Mouse (Mus musculus) hindbrain, embryonic 13.5 days (tissue): Measurements from ENCODE around the gene Zmat5. TPM values are rescaled to one million over a fixed set of nuclear protein-coding genes. Genes with fewer than 3 reads are reported as not detected.

Experiments used
- ATAC-seq: fragments of 200-750 bp; cut with Nextera tagmentation; 2 replicates; pipeline ENCODE4 v1.8.0; 2017; ENCODE audit warnings: moderate TSS enrichment; ENCODE audit not compliant: low FRiP score
- H3K27ac ChIP-seq: fragments of 300-500 bp; sonication (generic); 2 replicates; pipeline ENCODE4 v1.5.1; 2015; ENCODE audit warnings: inconsistent platforms, mild to moderate bottlenecking, moderate library complexity
- H3K27me3 ChIP-seq: fragments of 300-500 bp; sonication (generic); 2 replicates; pipeline ENCODE4 v1.6.1; 2015; ENCODE audit warnings: mild to moderate bottlenecking, inconsistent platforms
- H3K36me3 ChIP-seq: fragments of 300-500 bp; sonication (generic); 2 replicates; pipeline ENCODE4 v1.6.1; 2015; ENCODE audit warnings: mild to moderate bottlenecking, inconsistent platforms
- H3K4me1 ChIP-seq: fragments of 300-500 bp; sonication (generic); replicated peaks from 2 replicates; pipeline ENCODE4 v1.6.1; 2015; ENCODE audit warnings: inconsistent platforms
- H3K4me2 ChIP-seq: fragments of 300-500 bp; sonication (generic); 2 replicates; pipeline ENCODE4 v1.6.1; 2015; ENCODE audit warnings: inconsistent platforms, mild to moderate bottlenecking, moderate library complexity
- H3K4me3 ChIP-seq: fragments of 300-500 bp; sonication (generic); 2 replicates; pipeline ENCODE4 v1.5.1; 2015; ENCODE audit warnings: mild to moderate bottlenecking, inconsistent platforms
- H3K9ac ChIP-seq: fragments of 300-500 bp; sonication (generic); 2 replicates; pipeline ENCODE4 v1.6.1; 2015; ENCODE audit warnings: mild to moderate bottlenecking, inconsistent platforms
- H3K9me3 ChIP-seq: fragments of 300-500 bp; sonication (generic); 2 replicates; pipeline ENCODE4 v1.6.1; 2016; ENCODE audit warnings: inconsistent platforms
- WGBS: fragments of 180-500 bp; shearing (Covaris S2); methylation state at CpG from one replicate; pipeline ENCODE4 v1.1.7; 2015; 5-methylcytosine and 5-hydroxymethylcytosine counted together
- polyA plus RNA-seq: library from polyadenylated mRNA; unstranded; fragments of >200 nt; fragmentation: Nextera tagmentation; extraction: Ambion mirVana; gene quantifications from 2 replicates; pipeline ENCODE4 v1.2.1, GENCODE M21; 2015

The Zmat5 gene
- polyA plus RNA-seq, 1 experiment from 2014 or later, result 71.6 TPM

DNA sequence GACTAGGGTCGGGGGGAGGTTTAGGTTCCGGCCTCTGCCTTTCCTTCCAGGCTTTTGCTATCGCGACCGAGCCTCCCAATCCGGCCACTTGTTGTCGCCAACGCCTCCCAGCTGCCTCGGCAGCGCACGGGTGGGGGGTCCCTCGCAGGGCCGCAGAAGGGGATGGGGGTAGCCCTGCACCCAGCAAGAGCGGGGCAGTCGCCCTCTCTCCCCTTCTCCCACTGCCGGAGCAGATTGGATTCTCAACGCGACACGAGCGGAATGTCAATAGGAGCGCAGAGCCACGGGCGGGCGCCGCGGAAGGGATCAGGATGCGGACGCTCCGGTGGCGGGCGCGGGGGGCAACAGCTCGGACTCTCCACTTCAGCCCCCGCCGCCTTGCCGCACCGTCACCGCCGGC is 41.5 kb downstream of the Zmat5 start:
- H3K9ac ChIP-seq, result peak overlapping the region; percentile 79
- peak overlapping the region; percentile 100 for H3K4me2 ChIP-seq
- no peaks in the 10 kb centered on the region for H3K9me3 ChIP-seq
- H3K4me3 ChIP-seq, result peak overlapping the region; percentile 69
- ATAC-seq, result peak; percentile 26; the same call in 1 of the 2 replicates
- no peaks in the 10 kb centered on the region for H3K36me3 ChIP-seq
- H3K27me3 ChIP-seq, result peaks cover 98% of the 10 kb centered on the region
- whole genome bisulfite sequencing, result under 1% methylated on average over 39 of the region's 39 CpGs
- peaks cover 47% of the 10 kb centered on the region for H3K4me1 ChIP-seq
- no peak overlapping the region for H3K27ac ChIP-seq

DNA sequence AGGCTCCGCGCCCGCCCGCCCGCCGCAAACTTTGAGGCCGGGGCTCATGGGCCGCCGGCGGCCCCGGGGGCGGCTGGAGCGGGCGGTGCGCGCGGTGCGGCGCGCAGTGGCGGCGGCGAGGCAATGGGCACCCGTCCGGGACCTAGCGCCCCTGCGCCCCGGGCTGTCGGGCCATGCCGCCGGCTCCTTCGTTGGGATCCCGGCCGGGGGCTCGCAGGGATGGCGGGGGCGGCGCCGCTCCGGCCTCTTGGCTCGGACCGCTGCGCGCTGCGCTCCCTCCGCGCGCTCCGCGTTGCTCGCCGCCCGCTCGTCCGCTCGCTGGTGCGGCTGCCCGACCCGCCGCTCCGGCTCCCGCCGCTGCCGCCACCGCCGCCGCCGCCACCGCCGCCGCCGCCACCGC is 42.3 kb downstream of the Zmat5 start, which contains the start of gene Cabp7:
Gene Cabp7, minus strand, starts transcription at position 46 of the 400 bp plus-strand sequence.
- Histone ChIP-seq H3K9ac (peak within 1 kb of the TSS; percentile 79), H3K27ac (no peak within 1 kb of the TSS), H3K27me3 (peaks cover 98% of the 10 kb centered on the region), H3K9me3 (no peaks in the 10 kb centered on the region), H3K4me3 (peak within 1 kb of the TSS; percentile 69), H3K4me2 (peak within 1 kb of the TSS; percentile 100), H3K36me3 (no peaks in the 10 kb centered on the region), H3K4me1 (peaks cover 50% of the 10 kb centered on the region)
- WGBS, result 0% methylated on average over 14 of the region's 73 CpGs
- peak; percentile 23; the same call in 1 of the 2 replicates for ATAC-seq

DNA sequence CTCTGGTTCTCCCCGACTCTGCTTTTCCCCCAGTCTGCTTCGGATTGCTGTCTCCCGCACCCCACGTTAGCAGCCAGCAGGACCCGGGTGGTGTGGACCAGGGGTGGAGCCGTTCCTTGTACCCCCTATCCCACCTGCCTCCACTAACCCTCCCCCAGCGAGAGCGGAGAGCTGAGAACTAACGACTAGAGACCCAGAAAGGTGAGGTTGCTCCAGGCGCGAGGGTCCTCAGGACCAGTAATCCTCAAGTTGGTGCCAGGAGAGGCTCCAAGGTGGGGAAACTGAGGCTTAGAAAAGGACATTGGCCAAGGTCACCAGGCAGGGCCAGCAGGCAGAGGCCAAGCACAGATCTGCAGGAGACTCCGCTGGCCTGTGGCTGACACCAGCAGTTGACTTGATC is 42.8 kb downstream of the Zmat5 start:
- ATAC-seq, result peak; percentile 15; the same call in 1 of the 2 replicates
- Histone ChIP-seq H3K9me3 (no peaks in the 10 kb centered on the region), H3K4me3 (peak overlapping the region; percentile 69), H3K27me3 (peaks cover 98% of the 10 kb centered on the region), H3K36me3 (no peaks in the 10 kb centered on the region), H3K9ac (peak overlapping the region; percentile 79), H3K4me1 (peaks cover 50% of the 10 kb centered on the region), H3K27ac (no peak overlapping the region), H3K4me2 (peak overlapping the region; percentile 100)
- under 1% methylated on average over 10 of the region's 12 CpGs for WGBS

DNA sequence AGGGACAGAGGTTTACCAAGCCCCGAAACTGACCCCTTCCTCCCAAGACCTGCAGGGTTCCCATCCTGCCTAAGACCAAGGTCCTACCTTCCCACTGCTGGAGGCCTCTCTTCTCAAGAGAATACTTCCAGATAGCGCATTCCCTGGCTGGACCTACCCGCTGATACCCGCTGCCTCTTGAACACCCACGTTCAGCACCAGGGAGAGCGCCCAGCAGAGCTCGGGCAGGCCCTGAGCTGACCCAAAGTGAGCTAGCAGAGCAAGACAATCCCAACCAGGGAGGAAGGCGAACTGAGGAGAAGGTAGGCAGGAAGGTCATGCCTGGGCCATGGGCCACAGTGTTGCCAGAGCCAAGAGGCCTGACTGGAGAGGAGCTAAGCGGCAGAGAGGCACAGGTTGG is 45.8 kb downstream of the Zmat5 start:
- H3K4me3 ChIP-seq, result no peak overlapping the region
- 14% methylated on average over 9 of the region's 9 CpGs for WGBS
- no peak for ATAC-seq
- H3K4me2 ChIP-seq, result no peak overlapping the region
- H3K9ac ChIP-seq, result no peak overlapping the region
- no peak overlapping the region for H3K27ac ChIP-seq
- H3K9me3 ChIP-seq, result no peaks in the 10 kb centered on the region
- H3K27me3 ChIP-seq, result peaks cover 72% of the 10 kb centered on the region
- H3K4me1 ChIP-seq, result peaks cover 60% of the 10 kb centered on the region
- no peaks in the 10 kb centered on the region for H3K36me3 ChIP-seq

GRCm38 (mm10) chr11:4752836-4753235 is 48.4 kb downstream of the Zmat5 start:
- Histone ChIP-seq H3K36me3 (no peaks in the 10 kb centered on the region), H3K27me3 (peaks cover 53% of the 10 kb centered on the region), H3K4me1 (peaks cover 56% of the 10 kb centered on the region), H3K9ac (no peak overlapping the region), H3K27ac (peak overlapping the region; percentile 31; the same call in 1 of the 2 replicates), H3K9me3 (no peaks in the 10 kb centered on the region), H3K4me2 (0 out of 2 replicates have a peak overlapping the region, but pooled peaks have one; percentile 15), H3K4me3 (no peak overlapping the region)
- no peak for ATAC-seq
- 37% methylated on average over 10 of the region's 10 CpGs for WGBS

DNA sequence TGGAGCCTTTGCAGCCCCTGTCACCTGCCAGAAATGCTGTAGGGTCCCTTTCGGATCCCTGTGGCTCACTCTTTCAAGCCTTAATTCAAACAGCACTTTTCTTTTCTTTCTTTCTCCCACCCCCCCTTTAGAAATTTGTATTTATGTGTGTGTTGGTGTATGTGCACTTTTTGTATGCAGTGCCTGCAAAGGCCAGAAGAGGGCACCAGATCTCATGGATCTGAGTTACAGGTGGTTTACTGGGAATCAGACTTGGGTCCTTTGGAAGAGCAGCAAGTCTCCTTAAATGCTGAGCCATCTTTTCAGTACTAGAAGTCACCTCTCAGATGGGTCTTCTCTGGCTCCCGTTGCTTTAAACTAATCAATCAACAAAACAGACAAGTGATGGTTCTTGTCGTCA is 49.6 kb downstream of the Zmat5 start:
- H3K27me3 ChIP-seq, result peaks cover 43% of the 10 kb centered on the region
- 91% methylated on average over 3 of the region's 3 CpGs for WGBS
- ATAC-seq, result no peak
- H3K9ac ChIP-seq, result no peak overlapping the region
- no peak overlapping the region for H3K4me3 ChIP-seq
- H3K27ac ChIP-seq, result no peak overlapping the region
- H3K36me3 ChIP-seq, result no peaks in the 10 kb centered on the region
- no peaks in the 10 kb centered on the region for H3K9me3 ChIP-seq
- H3K4me1 ChIP-seq, result peaks cover 51% of the 10 kb centered on the region
- H3K4me2 ChIP-seq, result no peak overlapping the region

DNA sequence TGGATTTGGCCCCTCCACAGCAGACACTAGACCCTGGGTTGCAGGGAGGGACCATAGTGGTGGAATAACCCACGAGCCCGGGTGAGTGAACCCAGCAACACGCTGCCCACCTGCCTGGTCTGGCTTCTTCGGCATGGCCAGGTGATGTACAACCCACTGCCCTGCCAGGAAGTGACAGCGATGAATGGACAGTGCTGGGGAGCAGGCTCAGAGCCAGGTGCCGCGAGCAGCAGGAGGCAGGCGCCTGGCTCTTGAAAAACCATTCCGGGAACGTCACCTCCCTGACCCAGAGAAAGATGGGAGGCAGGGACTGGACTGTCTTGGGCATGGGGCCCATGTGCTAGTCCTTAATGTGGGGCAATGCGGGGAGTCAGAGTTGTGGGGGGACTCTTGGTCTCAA is 50.4 kb downstream of the Zmat5 start:
- Histone ChIP-seq H3K9ac (no peak overlapping the region), H3K4me3 (no peak overlapping the region), H3K4me2 (no peak overlapping the region), H3K36me3 (no peaks in the 10 kb centered on the region), H3K27ac (no peak overlapping the region), H3K27me3 (peaks cover 36% of the 10 kb centered on the region), H3K9me3 (no peaks in the 10 kb centered on the region), H3K4me1 (peaks cover 49% of the 10 kb centered on the region)
- no peak for ATAC-seq
- WGBS, result 62% methylated on average over 11 of the region's 11 CpGs

DNA sequence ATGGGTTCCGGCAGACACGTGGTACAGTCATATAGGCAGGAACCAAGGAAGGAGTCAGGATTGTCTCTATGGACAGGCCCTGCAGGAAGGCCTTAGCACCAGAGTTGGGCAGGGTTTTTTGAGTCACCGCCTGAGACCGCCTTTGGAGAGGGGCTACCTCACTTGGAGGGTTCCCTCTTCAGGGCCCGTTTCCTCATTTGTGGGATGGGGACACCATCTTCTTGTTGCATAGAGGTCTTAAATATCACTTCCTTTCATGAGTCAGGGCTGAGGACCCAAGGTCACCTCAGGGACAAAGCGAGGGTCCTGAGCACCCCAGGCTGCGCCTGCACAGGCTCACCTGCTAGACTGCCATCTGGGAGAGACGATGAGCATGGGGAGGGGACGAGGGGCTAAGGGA is 52.0 kb downstream of the Zmat5 start:
- WGBS, result 74% methylated on average over 9 of the region's 9 CpGs
- Histone ChIP-seq H3K9ac (no peak overlapping the region), H3K4me1 (peaks cover 49% of the 10 kb centered on the region), H3K36me3 (no peaks in the 10 kb centered on the region), H3K27me3 (peaks cover 22% of the 10 kb centered on the region; the same call in 1 of the 2 replicates), H3K9me3 (no peaks in the 10 kb centered on the region), H3K27ac (no peak overlapping the region), H3K4me3 (no peak overlapping the region), H3K4me2 (no peak overlapping the region)
- no peak for ATAC-seq

DNA sequence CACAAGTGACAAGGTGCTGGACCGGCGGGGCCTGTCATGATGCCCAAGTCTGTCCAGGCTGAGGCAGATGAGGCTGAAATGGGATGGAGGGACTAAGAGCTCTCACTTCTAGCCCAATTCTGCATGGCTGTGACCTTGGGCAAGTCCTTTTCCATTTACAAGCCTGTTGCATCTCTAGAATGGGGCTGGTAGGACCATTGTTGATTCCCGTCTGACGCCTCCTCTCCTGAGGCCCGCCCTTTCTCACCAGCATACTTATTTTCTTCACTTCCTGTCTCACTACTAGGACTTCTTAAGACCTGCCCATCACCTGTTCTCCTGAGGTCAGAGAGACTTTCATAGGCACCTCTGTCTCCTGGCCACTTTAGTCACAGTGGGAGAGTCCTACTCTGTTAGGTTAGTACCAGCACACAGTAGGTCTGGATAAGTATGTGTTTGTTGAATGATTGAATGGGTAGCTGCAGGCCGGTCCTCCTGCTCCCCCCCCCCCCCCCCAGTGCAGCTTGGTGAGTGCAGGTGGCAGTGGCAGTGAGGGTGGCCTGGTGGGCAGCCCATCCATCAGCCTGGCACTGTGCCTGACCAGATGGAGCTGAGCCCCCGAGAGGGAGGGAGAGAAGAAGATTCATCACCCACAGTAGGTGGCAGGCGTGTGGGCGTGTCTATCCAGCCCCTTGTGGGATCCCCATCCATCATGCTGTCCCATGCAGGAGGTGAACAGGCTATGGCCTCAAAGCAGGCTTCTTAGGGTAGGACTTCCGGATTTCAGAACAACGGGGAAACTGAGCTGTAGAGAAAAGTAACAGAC is 52.7 kb downstream of the Zmat5 start:
- no peak overlapping the region for H3K4me3 ChIP-seq

DNA sequence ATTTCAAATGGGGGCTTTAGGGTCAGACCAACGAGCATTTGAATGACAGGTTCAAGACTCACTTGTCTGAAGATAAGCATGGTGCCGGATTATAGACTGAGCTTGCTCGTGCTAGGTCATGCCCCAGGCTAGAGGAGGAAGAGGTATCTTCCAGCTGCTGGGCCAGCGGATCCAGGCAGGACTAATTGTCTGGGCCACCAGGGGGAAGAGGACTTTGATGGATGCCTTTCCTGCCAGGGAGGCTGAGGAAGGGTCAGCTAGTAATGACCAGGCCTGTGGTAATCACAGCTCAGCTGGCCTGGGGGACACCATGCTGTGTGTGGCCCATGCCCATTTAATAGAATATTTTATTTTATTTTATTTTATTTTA is 53.3 kb downstream of the Zmat5 start:
- WGBS, result 19% methylated on average over 4 of the region's 4 CpGs
- H3K4me3 ChIP-seq, result no peak overlapping the region
- H3K4me1 ChIP-seq, result peaks cover 57% of the 10 kb centered on the region
- H3K27me3 ChIP-seq, result 0 out of 2 replicates have a peak, but pooled peaks cover 11% of the 10 kb centered on the region
- ATAC-seq, result no peak
- H3K36me3 ChIP-seq, result no peaks in the 10 kb centered on the region
- no peaks in the 10 kb centered on the region for H3K9me3 ChIP-seq
- no peak overlapping the region for H3K9ac ChIP-seq
- H3K4me2 ChIP-seq, result no peak overlapping the region
- peak overlapping the region; percentile 44; the same call in 1 of the 2 replicates for H3K27ac ChIP-seq

More for the DNA sequence above, 52.7 kb downstream of the Zmat5 start:
- Histone ChIP-seq H3K9ac (no peak overlapping the region), H3K4me1 (peaks cover 57% of the 10 kb centered on the region), H3K27ac (peak overlapping the region; percentile 44; the same call in 1 of the 2 replicates), H3K4me2 (no peak overlapping the region), H3K27me3 (peaks cover 15% of the 10 kb centered on the region; the same call in 1 of the 2 replicates), H3K9me3 (no peaks in the 10 kb centered on the region), H3K36me3 (no peaks in the 10 kb centered on the region)
- WGBS, result 30% methylated on average over 11 of the region's 11 CpGs
- no peak for ATAC-seq

DNA sequence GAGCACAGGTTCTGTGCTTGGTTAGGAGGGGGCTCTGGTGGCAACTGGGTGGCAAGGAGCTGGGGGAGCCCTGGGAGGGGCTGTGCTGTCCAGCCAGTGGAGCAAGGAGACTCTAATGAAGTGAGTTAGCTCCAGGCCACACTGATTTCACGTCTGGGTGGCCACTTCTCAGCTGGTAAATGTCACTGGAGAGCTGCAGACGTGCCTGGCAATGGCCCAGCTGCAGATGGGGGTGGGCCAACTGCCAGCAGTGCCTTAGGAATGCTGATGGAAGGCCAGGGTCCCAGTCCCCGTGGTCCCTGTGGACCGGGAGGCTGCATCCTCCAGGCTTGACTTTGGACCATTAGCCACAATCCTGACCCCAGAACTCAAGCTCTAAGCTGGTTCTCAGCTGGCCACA is 56.0 kb downstream of the Zmat5 start:
- no peaks in the 10 kb centered on the region for H3K9me3 ChIP-seq
- ATAC-seq, result no peak
- no peaks in the 10 kb centered on the region for H3K36me3 ChIP-seq
- 16% methylated on average over 4 of the region's 4 CpGs for WGBS
- no peak overlapping the region for H3K4me3 ChIP-seq
- peaks cover 62% of the 10 kb centered on the region for H3K4me1 ChIP-seq
- H3K27me3 ChIP-seq, result 0 out of 2 replicates have a peak, but pooled peaks cover 9% of the 10 kb centered on the region
- no peak overlapping the region for H3K4me2 ChIP-seq
- H3K27ac ChIP-seq, result peak overlapping the region; percentile 69
- no peak overlapping the region for H3K9ac ChIP-seq

- Histone ChIP-seq H3K4me3 (no peak overlapping the region), H3K36me3 (0 out of 2 replicates have a peak, but pooled peaks cover under 1% of the 10 kb centered on the region), H3K27me3 (0 out of 2 replicates have a peak, but pooled peaks cover 3% of the 10 kb centered on the region), H3K9ac (peak overlapping the region; percentile 49), H3K4me2 (peak overlapping the region; percentile 13; the same call in 1 of the 2 replicates), H3K9me3 (no peaks in the 10 kb centered on the region), H3K4me1 (peaks cover 56% of the 10 kb centered on the region), H3K27ac (peak overlapping the region; percentile 83)
- WGBS, result 11% methylated on average over 6 of the region's 6 CpGs
- peak; percentile 6; the same call in 1 of the 2 replicates for ATAC-seq
Observed at GRCm38 (mm10) chr11:4761991-4762390, 57.5 kb downstream of the Zmat5 start.
